ENCODE assay signal across 14 mouse cellular contexts in the genomic region with DNA sequence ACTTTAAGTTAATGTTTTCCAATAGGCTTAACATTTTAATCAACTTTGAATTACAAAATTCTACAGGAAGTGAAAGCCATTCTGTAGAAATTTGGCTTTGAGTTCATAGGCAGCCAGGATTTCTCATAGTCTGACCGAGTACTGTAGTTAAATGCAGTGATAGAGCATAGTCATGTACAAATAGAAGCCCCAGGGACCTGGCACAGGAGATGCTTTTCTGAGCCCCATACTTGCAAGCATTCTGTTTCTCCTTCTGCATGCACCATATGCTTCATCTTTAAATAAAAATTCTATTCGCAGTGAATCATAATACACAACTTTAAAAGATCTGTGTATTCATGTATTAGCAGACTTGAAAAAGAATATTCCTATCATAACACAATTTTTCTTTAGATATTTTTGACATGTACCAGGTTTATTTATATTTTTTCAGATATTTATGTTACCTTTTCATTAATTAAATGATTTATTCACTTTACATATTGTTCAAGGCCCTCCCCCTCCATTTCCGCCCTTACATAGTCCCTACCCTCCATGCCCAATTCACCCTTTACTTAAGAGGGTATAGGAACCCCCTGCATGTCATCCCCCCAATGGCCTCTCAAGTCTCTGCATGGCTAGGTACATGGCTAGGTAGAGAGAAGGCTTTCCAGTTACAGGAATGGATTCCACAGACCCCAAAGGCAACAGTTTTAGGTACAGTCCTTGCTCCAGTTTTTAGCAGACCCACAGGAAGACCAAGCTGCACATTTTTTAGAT.
A peak's percentile ranks its signal among the peaks of the same experiment; 100 is the strongest.
DNase-seq lines count a peak whose midpoint lies in the region; ATAC-seq lines count a peak whose summit lies in the region.
"Had no signal": no experiment of that assay in that cellular context is flagged by ENCODE, and none has a peak within 500 bp of the region (broad histone marks: within the 10 kb centered on the region; RNA-seq: fewer than 3 reads in every experiment).

No protein-coding gene starts in this region.

- H3K4me1 ChIP-seq in kidney, embryonic 16.5 days (ENCODE audit: insufficient read depth, low read length) = no peaks in the 10 kb centered on the region
- H3K4me1 ChIP-seq: embryonic facial prominence, embryonic 15.5 days had no signal

- H3K4me2 ChIP-seq in kidney, embryonic 16.5 days (replicated peaks; ENCODE audit: low read depth, low read length) = no peak overlapping the region
- H3K4me2 ChIP-seq: embryonic facial prominence, embryonic 15.5 days; liver, embryonic 11.5 days had no signal

- no peaks in the 10 kb centered on the region for H3K9me3 ChIP-seq in kidney, embryonic 16.5 days (ENCODE audit: low read length)
- H3K9me3 ChIP-seq: embryonic facial prominence, embryonic 15.5 days had no signal

- H3K4me3 ChIP-seq in kidney, embryonic 16.5 days (ENCODE audit: low read length) = no peak overlapping the region
- H3K4me3 ChIP-seq: embryonic facial prominence, embryonic 15.5 days had no signal

- no peak for DNase-seq in cerebellum, postnatal 4 days (ENCODE audit: low spot score in 2 of 2)
- DNase-seq in cerebellum, postnatal 10 days = peak; percentile 75 to 81
- DNase-seq in layer of hippocampus, adult 9-11 months = peak; percentile 79
- DNase-seq in right cerebral cortex, postnatal 14 days = peak; percentile 10
- DNase-seq in gastrocnemius, postnatal 10 days = no peak
- DNase-seq in adrenal gland, postnatal 25 days = no peak
- DNase-seq: gastrocnemius, postnatal 36 days; heart, postnatal 10 days; kidney, postnatal 4 days; thymus, postnatal 4 days had no signal

- H3K36me3 ChIP-seq in kidney, embryonic 16.5 days (ENCODE audit: insufficient read depth, low read length) = no peaks in the 10 kb centered on the region
- H3K36me3 ChIP-seq: embryonic facial prominence, embryonic 15.5 days had no signal

- H3K27ac ChIP-seq in kidney, embryonic 16.5 days (ENCODE audit: low read length) = no peak overlapping the region
- H3K27ac ChIP-seq: embryonic facial prominence, embryonic 15.5 days had no signal

- no peak overlapping the region for H3K9ac ChIP-seq in kidney, embryonic 16.5 days (replicated peaks; ENCODE audit: low read length)
- H3K9ac ChIP-seq: embryonic facial prominence, embryonic 15.5 days had no signal

- H3K27me3 ChIP-seq in kidney, embryonic 16.5 days (ENCODE audit: insufficient read depth, low read length) = no peaks in the 10 kb centered on the region
- H3K27me3 ChIP-seq: embryonic facial prominence, embryonic 15.5 days had no signal

- 84% methylated on average over 3 of the region's 3 CpGs for WGBS in kidney, embryonic 16.5 days

- ATAC-seq in cerebellum, adult (ENCODE audit: insufficient number of reproducible peaks, low FRiP score, low TSS enrichment) = peak; percentile 99
- ATAC-seq in kidney, embryonic 16.5 days (ENCODE audit: low FRiP score, low TSS enrichment) = no peak

Comparison
In these comparisons a context has a peak if more than half of its experiments do, and no peak if none do; other contexts are left out.
1. DNase-seq: peak in cerebellum, postnatal 10 days (2 of 2), layer of hippocampus, adult 9-11 months (single experiment) and right cerebral cortex, postnatal 14 days (single experiment); none in cerebellum, postnatal 4 days (0 of 2), gastrocnemius, postnatal 10 days (single experiment) and adrenal gland, postnatal 25 days (single experiment).